Mouse (Mus musculus) heart, embryonic 10.5 days (tissue): ENCODE measurements around the gene Vhl. TPM values are rescaled to one million over a fixed set of nuclear protein-coding genes. Genes with fewer than 3 reads are reported as not detected.

Source experiments
- DNase-seq: peaks from one replicate; pipeline ENCODE4 v3.0.0-alpha.2; 2017; ENCODE audit warnings: low spot score
- H3K27ac ChIP-seq: fragments of 300-500 bp; sonication (generic); 2 replicates; pipeline ENCODE4 v1.5.1; 2016; ENCODE audit warnings: mild to moderate bottlenecking
- H3K27me3 ChIP-seq: fragments of 300-500 bp; sonication (generic); 2 replicates; pipeline ENCODE4 v1.6.1; 2016; ENCODE audit warnings: mild to moderate bottlenecking; ENCODE audit not compliant: poor library complexity, insufficient read depth, severe bottlenecking
- H3K36me3 ChIP-seq: fragments of 300-500 bp; sonication (generic); 2 replicates; pipeline ENCODE4 v1.6.1; 2016; ENCODE audit warnings: mild to moderate bottlenecking, moderate library complexity
- H3K4me1 ChIP-seq: fragments of 300-500 bp; sonication (generic); 2 replicates; pipeline ENCODE4 v1.6.1; 2016; ENCODE audit warnings: mild to moderate bottlenecking
- H3K4me3 ChIP-seq: fragments of 300-500 bp; sonication (generic); 2 replicates; pipeline ENCODE4 v1.5.1; 2016; ENCODE audit warnings: mild to moderate bottlenecking, moderate library complexity
- H3K9me3 ChIP-seq: fragments of 300-500 bp; sonication (generic); 2 replicates; pipeline ENCODE4 v1.6.1; 2016; ENCODE audit warnings: mild to moderate bottlenecking, moderate library complexity
- WGBS: fragments of 180-500 bp; shearing (Covaris S2); methylation state at CpG from one replicate; pipeline ENCODE4 v1.1.7; 2016; 5-methylcytosine and 5-hydroxymethylcytosine counted together
- polyA plus RNA-seq: library from polyadenylated mRNA; unstranded; fragments of >200 nt; fragmentation: Nextera tagmentation; extraction: Ambion mirVana; gene quantifications from 2 replicates; pipeline ENCODE4 v1.2.1, GENCODE M21; 2016

The Vhl gene
- 32.3 and 34.2 TPM in 2 replicates for polyA plus RNA-seq

DNA sequence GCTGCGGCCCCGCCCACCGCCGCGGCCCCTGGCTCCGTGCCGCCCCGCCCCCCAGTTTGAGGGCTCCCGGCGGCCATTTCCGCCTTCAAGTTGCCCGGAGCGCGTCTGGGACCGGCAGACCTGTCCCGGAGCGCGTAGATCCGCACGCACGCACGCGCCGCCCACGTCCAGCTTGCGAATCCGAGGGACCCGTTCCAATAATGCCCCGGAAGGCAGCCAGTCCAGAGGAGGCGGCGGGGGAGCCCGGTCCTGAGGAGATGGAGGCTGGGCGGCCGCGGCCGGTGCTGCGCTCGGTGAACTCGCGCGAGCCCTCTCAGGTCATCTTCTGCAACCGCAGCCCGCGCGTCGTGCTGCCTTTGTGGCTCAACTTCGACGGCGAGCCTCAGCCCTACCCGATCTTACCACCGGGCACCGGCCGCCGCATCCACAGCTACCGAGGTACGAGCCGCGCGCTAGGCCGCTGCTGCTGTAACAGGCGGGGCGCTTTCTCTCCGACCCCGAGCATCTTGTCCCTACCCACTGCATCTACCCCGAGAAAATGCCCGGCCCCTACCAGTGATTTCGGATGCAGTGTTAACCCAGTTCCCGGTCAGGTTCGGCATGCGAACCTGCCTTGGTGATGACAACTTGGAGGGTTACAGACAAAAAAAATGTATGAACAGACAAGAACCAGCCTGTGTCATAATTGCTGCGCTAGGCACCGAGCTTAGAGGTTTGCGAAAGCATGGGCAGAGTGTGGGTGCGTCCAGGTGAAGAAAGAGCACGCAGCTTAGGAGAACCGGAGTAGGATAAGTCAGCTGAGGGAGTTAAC, at the start of gene Vhl:
TSS of gene Vhl (plus strand) at position 19 of the 811 bp plus-strand sequence.
- peaks cover 15% of the 10 kb centered on the region for H3K4me1 ChIP-seq
- peaks cover 20% of the 10 kb centered on the region for H3K36me3 ChIP-seq
- DNase-seq = peak; percentile 93
- H3K4me3 ChIP-seq = peak within 1 kb of the TSS; percentile 83
- H3K9me3 ChIP-seq = no peaks in the 10 kb centered on the region
- H3K27me3 ChIP-seq = no peaks in the 10 kb centered on the region
- under 1% methylated on average over 73 of the region's 76 CpGs for WGBS
- H3K27ac ChIP-seq = peak within 1 kb of the TSS; percentile 95

DNA sequence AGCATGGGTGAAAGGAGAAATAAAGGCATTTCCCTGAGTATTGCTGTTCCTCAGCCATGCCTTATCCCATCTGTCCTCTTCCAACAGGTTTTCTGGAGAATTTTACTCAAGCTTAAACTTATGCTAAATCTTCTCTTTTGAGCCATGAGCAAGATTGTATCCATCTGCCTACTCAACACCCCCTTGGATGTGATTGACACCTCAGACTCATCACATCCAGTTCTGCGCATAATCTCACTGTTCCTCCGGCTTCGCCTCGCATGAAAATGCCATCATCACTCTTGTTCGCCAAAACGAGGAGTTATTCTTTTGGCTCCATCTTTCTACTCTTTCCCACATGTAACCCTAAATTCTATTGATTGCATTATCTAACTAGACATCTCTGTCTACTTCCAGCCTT, 47.7 kb upstream of the Vhl start:
- no peak for DNase-seq
- peaks cover 57% of the 10 kb centered on the region for H3K36me3 ChIP-seq

DNA sequence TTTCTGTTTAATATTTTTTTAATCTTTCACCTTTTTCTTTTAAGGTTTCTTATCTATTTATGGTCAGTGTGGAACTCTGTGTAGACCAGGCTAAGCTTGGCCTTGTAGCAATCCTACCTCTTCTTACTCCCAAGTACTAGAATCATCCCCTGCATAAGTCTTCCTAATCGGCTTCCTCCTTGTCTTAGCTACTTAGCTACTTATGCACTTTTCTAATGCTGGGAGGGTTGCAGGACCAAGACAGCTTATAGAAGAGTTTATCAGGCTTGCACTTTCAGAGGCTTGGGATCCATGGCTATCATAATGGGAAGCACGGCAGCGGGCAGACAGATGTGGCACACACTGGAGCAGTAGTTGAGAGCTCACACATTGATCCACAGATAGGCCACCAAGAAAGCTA, 44.5 kb upstream of the Vhl start:
- Histone ChIP-seq H3K27ac (no peak overlapping the region), H3K9me3 (no peaks in the 10 kb centered on the region), H3K36me3 (peaks cover 53% of the 10 kb centered on the region), H3K27me3 (no peaks in the 10 kb centered on the region), H3K4me3 (no peak overlapping the region), H3K4me1 (no peaks in the 10 kb centered on the region)
- 88% methylated on average over 3 of the region's 3 CpGs for WGBS
- DNase-seq = no peak

More for the DNA sequence above, 47.7 kb upstream of the Vhl start:
- Histone ChIP-seq H3K4me1 (no peaks in the 10 kb centered on the region), H3K27me3 (no peaks in the 10 kb centered on the region), H3K4me3 (no peak overlapping the region), H3K9me3 (no peaks in the 10 kb centered on the region), H3K27ac (no peak overlapping the region)
- WGBS = 95% methylated on average over 6 of the region's 6 CpGs

DNA sequence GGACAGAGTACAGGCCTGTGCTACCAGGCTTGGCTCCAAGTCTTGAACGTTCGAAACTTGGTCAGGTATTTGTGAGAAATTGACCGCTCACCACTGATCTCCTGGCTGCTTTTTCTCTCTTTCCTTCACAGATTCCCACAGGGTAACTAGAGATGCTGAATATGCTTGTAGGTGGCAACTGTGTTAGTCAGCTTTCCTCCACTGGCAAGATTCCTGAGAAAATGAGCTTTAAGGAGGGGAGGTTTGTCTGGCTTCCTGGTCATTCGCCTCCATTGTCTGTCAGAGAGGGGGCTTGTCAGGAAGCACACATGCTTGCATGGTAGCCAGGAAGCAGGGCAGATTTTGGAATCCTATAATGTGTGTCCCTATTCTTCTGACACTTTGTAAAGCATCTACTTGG, 40.7 kb upstream of the Vhl start:
- DNase-seq = no peak
- no peak overlapping the region for H3K27ac ChIP-seq
- WGBS = 93% methylated on average over 4 of the region's 4 CpGs
- H3K27me3 ChIP-seq = no peaks in the 10 kb centered on the region
- no peaks in the 10 kb centered on the region for H3K9me3 ChIP-seq
- no peaks in the 10 kb centered on the region for H3K4me1 ChIP-seq
- H3K36me3 ChIP-seq = peaks cover 32% of the 10 kb centered on the region
- no peak overlapping the region for H3K4me3 ChIP-seq

DNA sequence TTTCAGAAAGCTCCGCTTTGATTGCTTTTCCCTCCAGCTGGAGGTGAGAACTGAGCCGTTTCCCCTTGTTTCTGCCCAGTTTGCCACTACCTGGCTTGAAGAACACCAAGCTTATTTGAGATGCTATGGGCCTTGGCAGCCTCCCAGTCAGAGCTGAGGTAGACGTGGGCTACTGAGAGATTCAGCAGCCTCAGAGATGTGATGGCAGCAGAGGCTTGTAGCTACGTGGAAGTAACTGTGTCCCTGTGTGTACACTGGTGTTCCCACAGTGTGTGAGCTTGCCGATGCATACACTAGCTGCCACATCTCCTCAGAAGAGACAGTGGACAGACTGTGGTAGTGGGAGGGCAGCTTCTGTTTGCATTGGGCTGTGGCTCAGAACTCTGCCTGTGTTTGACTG, 38.7 kb upstream of the Vhl start:
- H3K4me3 ChIP-seq = no peak overlapping the region
- H3K4me1 ChIP-seq = no peaks in the 10 kb centered on the region
- H3K27ac ChIP-seq = no peak overlapping the region
- peaks cover 33% of the 10 kb centered on the region for H3K36me3 ChIP-seq
- 90% methylated on average over 5 of the region's 5 CpGs for WGBS
- H3K27me3 ChIP-seq = no peaks in the 10 kb centered on the region
- DNase-seq = no peak
- H3K9me3 ChIP-seq = no peaks in the 10 kb centered on the region

DNA sequence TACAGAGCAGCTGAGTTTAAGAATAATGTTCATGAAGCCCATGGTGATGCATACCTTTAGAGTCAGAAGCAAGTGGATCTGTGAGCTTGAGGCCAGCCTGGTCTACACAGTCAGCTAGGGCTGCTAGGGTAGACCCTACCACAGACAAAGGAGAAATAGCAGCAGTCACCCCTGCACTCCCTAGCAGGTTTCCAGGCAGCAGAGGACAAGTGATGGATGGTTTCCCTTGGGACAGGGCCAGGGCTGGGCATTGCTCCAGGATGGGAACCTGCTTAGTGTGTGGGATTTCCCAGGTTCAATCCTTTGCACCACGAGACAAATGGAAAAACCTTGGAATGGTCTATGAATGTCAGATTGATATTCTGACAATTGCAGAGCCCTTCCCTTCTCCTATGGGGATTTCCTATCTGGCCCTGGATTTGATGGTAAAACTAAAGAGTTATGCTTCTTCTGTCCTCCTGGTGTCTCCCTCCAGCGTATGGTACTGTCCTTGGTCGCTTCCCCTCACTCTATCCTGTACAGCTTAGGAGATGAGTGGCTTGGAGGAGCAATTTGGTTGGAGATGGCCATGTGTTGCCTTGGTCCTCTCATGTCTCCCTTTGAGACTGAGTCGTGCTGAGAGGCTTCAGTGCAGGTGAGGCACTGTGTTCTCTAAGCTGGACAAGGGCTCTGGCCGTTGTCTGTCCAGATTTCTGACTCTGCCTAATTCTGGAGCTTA, 37.1 kb upstream of the Vhl start:
- H3K36me3 ChIP-seq = peaks cover 29% of the 10 kb centered on the region
- 78% methylated on average over 5 of the region's 5 CpGs for WGBS

DNA sequence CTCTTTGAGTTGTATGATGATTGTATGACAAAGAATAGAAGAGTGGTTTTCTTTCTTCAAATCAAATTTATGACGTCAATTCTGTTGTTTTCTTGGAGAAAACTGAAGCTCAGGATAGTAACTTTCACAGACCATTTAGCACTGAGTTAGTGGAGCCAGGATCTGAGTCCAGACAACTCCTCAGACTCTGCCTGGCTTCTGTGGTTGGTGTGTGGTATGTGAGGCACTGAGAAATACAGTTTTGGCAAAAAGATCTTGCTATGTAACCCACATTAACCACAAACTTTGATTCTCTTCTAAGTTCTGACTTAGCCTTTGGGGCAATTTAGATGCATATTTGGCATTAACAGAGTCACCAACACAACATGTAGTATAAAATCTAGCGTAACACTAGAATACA, 31.1 kb upstream of the Vhl start:
- Histone ChIP-seq H3K36me3 (peaks cover 19% of the 10 kb centered on the region), H3K4me1 (no peaks in the 10 kb centered on the region), H3K9me3 (no peaks in the 10 kb centered on the region), H3K4me3 (no peak overlapping the region), H3K27me3 (no peaks in the 10 kb centered on the region), H3K27ac (no peak overlapping the region)
- DNase-seq = no peak
- WGBS = 92% methylated on average over 2 of the region's 2 CpGs

More for the DNA sequence above, 37.1 kb upstream of the Vhl start:
- no peaks in the 10 kb centered on the region for H3K9me3 ChIP-seq
- H3K4me1 ChIP-seq = no peaks in the 10 kb centered on the region
- no peak for DNase-seq
- H3K27me3 ChIP-seq = no peaks in the 10 kb centered on the region
- H3K4me3 ChIP-seq = no peak overlapping the region
- H3K27ac ChIP-seq = no peak overlapping the region

DNA sequence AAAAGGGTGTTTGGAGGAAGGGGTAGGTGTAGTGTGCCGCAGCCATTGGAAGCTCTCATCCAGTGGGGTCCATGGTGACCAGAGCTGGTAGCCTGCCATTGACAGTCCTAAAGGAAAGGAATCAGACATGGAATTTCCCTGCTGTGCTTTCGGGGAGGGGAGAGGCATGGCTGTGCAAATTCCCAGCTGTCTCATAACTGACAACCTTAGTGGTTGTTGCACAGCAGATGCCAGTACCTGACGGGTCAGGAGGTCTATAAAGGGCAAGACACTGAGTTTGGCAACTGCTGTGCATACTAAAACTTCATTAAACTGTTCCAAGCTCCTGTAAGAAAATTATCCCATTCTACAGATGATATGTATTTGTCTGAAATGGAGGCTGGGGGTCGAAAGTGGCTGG, 25.8 kb upstream of the Vhl start:
- Histone ChIP-seq H3K4me3 (no peak overlapping the region), H3K4me1 (peaks cover 8% of the 10 kb centered on the region), H3K27ac (no peak overlapping the region), H3K27me3 (no peaks in the 10 kb centered on the region), H3K36me3 (peaks cover 10% of the 10 kb centered on the region; the same call in 1 of the 2 replicates), H3K9me3 (no peaks in the 10 kb centered on the region)
- WGBS = 88% methylated on average over 4 of the region's 4 CpGs
- no peak for DNase-seq

DNA sequence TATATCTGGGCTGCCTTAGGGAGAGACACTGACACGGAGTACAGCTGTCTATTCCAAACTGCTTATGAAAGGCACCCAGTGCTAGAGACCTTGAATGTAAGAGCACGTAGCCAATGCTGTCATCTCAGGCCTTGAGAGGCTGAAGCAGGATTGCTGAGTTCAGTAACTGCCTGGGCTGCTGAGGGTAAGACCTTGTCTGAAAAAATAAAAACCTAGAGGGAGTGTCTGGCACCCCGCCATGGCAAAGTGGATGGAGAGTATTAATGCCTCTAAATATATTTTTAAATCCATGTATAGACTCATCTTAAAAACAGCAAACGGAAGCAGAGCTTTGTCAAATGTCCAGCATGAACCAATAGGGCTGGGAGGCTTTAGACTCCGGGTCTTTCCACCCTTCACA, 23.9 kb upstream of the Vhl start:
- Histone ChIP-seq H3K9me3 (no peaks in the 10 kb centered on the region), H3K27me3 (no peaks in the 10 kb centered on the region), H3K4me3 (no peak overlapping the region), H3K4me1 (peaks cover 8% of the 10 kb centered on the region), H3K27ac (no peak overlapping the region), H3K36me3 (peaks cover 10% of the 10 kb centered on the region; the same call in 1 of the 2 replicates)
- DNase-seq = no peak
- WGBS = 82% methylated on average over 5 of the region's 5 CpGs

DNA sequence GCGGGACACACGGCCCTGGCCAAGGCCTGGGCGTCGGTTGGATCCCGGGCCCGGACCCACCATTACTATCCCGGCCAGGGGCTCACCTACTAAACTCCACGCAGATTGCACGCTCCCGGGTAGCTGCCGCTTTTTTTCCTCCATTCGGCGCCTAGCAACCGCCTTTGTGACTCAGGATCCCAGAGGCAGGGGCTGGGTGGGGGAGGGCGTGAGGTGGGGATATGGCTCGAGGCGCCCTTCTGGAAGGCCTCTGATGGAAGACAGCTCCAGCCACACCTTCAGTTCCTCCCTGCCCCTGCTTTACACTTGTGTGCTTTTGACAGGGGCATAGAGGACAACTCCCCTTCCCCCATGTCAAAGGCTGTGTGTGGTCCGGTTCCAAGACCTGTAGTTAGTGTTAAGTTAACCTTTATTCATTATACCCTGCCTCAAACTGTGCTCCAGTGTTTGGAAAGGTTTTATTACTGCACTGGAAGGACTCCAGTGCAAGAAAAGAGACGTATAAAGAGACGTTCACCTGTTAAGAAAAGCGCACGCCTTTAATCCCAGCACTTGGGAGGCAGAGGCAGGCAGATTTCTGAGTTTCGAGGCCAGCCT, 23.1 kb upstream of the Vhl start, which contains the start of gene Fancd2os:
TSS of gene Fancd2os (minus strand) at position 173 of the 597 bp plus-strand sequence.
- DNase-seq = no peak
- Histone ChIP-seq H3K36me3 (peaks cover 10% of the 10 kb centered on the region; the same call in 1 of the 2 replicates), H3K27me3 (no peaks in the 10 kb centered on the region), H3K4me3 (no peak within 1 kb of the TSS), H3K27ac (0 out of 2 replicates have a peak within 1 kb of the TSS, but pooled peaks have one; percentile 47), H3K9me3 (no peaks in the 10 kb centered on the region), H3K4me1 (peaks cover 12% of the 10 kb centered on the region)
- WGBS = 42% methylated on average over 23 of the region's 23 CpGs

DNA sequence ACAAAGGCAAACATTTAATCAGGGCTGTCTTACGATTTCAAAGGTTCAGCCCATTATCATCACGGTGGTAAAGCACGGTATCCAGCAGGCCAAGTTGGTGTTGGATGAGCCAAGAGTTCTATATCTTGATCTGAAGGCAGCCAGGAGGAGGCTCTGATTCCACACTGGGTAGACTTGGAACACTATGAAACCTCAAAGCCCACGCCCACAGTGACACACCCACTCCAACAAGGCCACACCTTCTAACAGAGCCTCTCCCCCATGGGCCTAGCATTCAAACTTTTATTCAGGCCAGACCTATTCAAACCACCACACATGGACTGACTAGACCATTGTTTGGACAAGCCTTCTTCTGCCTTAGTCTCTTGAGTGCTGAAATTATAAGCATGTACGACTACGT, 20.9 kb upstream of the Vhl start:
- H3K4me3 ChIP-seq = no peak overlapping the region
- DNase-seq = no peak
- H3K36me3 ChIP-seq = peaks cover 1% of the 10 kb centered on the region; the same call in 1 of the 2 replicates
- H3K27me3 ChIP-seq = no peaks in the 10 kb centered on the region
- H3K27ac ChIP-seq = no peak overlapping the region
- 88% methylated on average over 6 of the region's 6 CpGs for WGBS
- peaks cover 18% of the 10 kb centered on the region for H3K4me1 ChIP-seq
- H3K9me3 ChIP-seq = no peaks in the 10 kb centered on the region

DNA sequence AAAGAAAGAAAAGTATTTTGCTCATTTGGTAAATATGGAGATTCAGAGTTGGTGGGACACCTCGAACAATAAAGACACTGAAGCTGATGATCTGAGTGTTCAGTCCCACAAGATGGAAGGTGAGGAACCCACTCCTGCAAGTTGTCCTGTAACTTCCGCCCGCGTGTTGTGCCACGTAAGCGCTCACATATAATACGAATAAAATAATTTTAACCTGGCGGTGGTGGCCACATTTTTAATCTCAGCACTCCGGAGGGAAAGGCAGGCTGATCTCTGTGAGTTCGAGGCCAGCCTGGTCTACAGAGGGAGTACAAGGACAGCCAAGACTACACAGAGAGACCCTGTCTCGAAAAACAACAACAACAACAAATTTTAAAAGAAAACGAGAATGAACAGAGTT, 19.8 kb upstream of the Vhl start:
- Histone ChIP-seq H3K36me3 (no peaks in the 10 kb centered on the region), H3K4me1 (peaks cover 18% of the 10 kb centered on the region), H3K4me3 (peak overlapping the region; percentile 84), H3K27me3 (no peaks in the 10 kb centered on the region), H3K27ac (peak overlapping the region; percentile 91), H3K9me3 (no peaks in the 10 kb centered on the region)
- 49% methylated on average over 12 of the region's 12 CpGs for WGBS
- no peak for DNase-seq
